Mouse (Mus musculus): Measurements from ENCODE around the gene Sult5a1.

Sult5a1 gene

GRCm38 (mm10) chr8:123101244-123101643 lies 56.9 kb downstream of the Sult5a1 start:
- DNase-seq (ENCODE audit: low spot score), result no peak

DNA sequence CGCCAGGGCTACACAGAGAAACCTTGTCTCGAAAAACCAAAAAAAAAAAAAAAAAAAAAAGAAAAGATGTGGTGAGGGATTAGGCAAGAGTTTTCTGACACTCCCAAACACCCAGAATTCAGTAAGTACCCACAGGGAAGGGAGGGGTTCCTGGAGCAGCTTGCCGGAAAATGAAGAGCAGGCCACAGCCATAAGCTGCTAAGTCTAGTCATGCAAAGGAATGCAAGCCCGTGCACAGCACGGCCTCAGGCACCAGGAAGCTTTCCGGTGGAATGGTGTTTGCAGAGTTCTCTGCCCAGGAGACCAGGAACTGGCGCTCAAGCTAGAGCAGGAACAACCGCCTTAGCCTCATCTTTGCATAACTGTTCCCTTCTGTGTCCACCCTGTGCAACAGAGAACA lies 57.8 kb downstream of the Sult5a1 start:
- no peak for DNase-seq (ENCODE audit: low spot score)

- DNase-seq (ENCODE audit: low spot score), result no peak
These were observed 60.1 kb downstream of the Sult5a1 start for GRCm38 (mm10) chr8:123097786-123098584.

DNA sequence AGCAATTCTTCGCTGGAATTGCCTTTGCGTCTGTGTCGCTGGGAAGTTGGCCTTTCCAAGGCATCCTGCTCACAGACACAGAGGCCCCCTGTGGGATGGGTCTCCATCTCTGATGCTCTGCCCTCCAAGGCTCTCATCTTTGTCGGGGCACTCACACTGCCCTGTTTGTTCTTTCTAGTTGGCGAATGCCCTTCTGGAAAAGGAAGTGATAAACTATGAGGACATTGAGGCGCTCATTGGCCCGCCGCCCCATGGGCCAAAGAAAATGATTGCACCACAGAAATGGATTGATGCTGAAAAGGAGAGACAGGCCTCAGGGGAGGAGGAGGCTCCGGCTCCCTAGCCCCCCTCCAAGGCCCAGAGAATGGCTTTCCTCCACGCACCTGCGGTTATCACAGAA lies 60.9 kb downstream of the Sult5a1 start:
- DNase-seq (ENCODE audit: low spot score), result no peak

Data from ovary, adult 18-20 months (tissue).